Mouse (Mus musculus) frontal cortex, postnatal 36 days (tissue): ENCODE measurements around the gene Slc12a8.
"Not testable (repeated sequence)": the region's sequence is repeated elsewhere in the genome, so short reads cannot be mapped to it uniquely, and the experiment has no call there.

ENCODE experiments used
- DNase-seq, 2 experiments: peaks; one replicate each; pipeline ENCODE4 v3.0.0; 2022; ENCODE audit warnings: low spot score in 2 of 2

Gene Slc12a8

GRCm38 (mm10) chr16:33516807-33517565 is at the start of gene Slc12a8:
Gene Slc12a8 (plus strand): TSS chr16:33517328.
- peak; percentile 42 to 67 for DNase-seq

- DNase-seq: no peak
These were observed 49.7 kb upstream of the Slc12a8 start for GRCm38 (mm10) chr16:33467451-33467850.

- no peak for DNase-seq
These were observed 47.2 kb upstream of the Slc12a8 start for GRCm38 (mm10) chr16:33469973-33470372.

- no peak for DNase-seq
These were observed 42.7 kb upstream of the Slc12a8 start for GRCm38 (mm10) chr16:33474381-33474780.

- no peak for DNase-seq
These were observed 37.2 kb upstream of the Slc12a8 start for GRCm38 (mm10) chr16:33479926-33480325.

- DNase-seq: no peak
These were observed 36.0 kb upstream of the Slc12a8 start for GRCm38 (mm10) chr16:33481148-33481547.

GRCm38 (mm10) chr16:33482309-33482708 is 34.8 kb upstream of the Slc12a8 start:
- DNase-seq: no peak

GRCm38 (mm10) chr16:33487709-33488108 is 29.4 kb upstream of the Slc12a8 start:
- DNase-seq: no peak

GRCm38 (mm10) chr16:33494374-33494773 is 22.8 kb upstream of the Slc12a8 start:
- DNase-seq: no peak

- DNase-seq: no peak
These were observed 9.0 kb upstream of the Slc12a8 start for GRCm38 (mm10) chr16:33508082-33508481.

- not testable (repeated sequence) for DNase-seq
These were observed 7.9 kb upstream of the Slc12a8 start for GRCm38 (mm10) chr16:33509231-33509630.

- DNase-seq: not testable (repeated sequence)
These were observed 6.3 kb upstream of the Slc12a8 start for GRCm38 (mm10) chr16:33510856-33511255.

GRCm38 (mm10) chr16:33512555-33512954 is 4.6 kb upstream of the Slc12a8 start:
- DNase-seq: no peak

GRCm38 (mm10) chr16:33517627-33518026 is 499 bp downstream of the Slc12a8 start:
- no peak for DNase-seq

GRCm38 (mm10) chr16:33518236-33518635 is 1.1 kb downstream of the Slc12a8 start:
- DNase-seq: no peak

- DNase-seq: no peak
These were observed 2.9 kb downstream of the Slc12a8 start for GRCm38 (mm10) chr16:33519916-33520568.

GRCm38 (mm10) chr16:33522516-33522915 is 5.4 kb downstream of the Slc12a8 start:
- DNase-seq: no peak

GRCm38 (mm10) chr16:33523571-33523970 is 6.4 kb downstream of the Slc12a8 start:
- DNase-seq: no peak

GRCm38 (mm10) chr16:33529502-33530454 is 12.7 kb downstream of the Slc12a8 start:
- DNase-seq: no peak

- DNase-seq: no peak
These were observed 14.1 kb downstream of the Slc12a8 start for GRCm38 (mm10) chr16:33531184-33531583.

GRCm38 (mm10) chr16:33536456-33536855 is 19.3 kb downstream of the Slc12a8 start:
- no peak for DNase-seq
